8 mouse cellular contexts compared by ENCODE assay signal in genomic region chr17:30105369-30105768, GRCm38 (mm10).
DNase-seq lines count a peak whose midpoint lies in the region; ATAC-seq and TF ChIP-seq lines count a peak whose summit lies in the region.

No protein-coding gene starts in this region.

- no peaks in the 10 kb centered on the region for H3K27me3 ChIP-seq in forebrain, embryonic 14.5 days (replicated peaks; ENCODE audit: control insufficient read depth, insufficient read depth, low read length)
- H3K27me3 ChIP-seq in forebrain, embryonic 12.5 days, result no peaks in the 10 kb centered on the region
- H3K27me3 ChIP-seq in liver, adult 2 months (ENCODE audit: control insufficient read depth, insufficient read depth, low read length), result no peaks in the 10 kb centered on the region
- H3K27me3 ChIP-seq in splenic B cell, adult 2 months (ENCODE audit: control insufficient read depth, insufficient read depth, low read length, poor library complexity, severe bottlenecking), result no peaks in the 10 kb centered on the region
- no peaks in the 10 kb centered on the region for H3K27me3 ChIP-seq in forebrain, embryonic 16.5 days (replicated peaks; ENCODE audit: control insufficient read depth, insufficient read depth, low read length)

- no peak for ATAC-seq in forebrain, embryonic 14.5 days
- no peak for ATAC-seq in forebrain, embryonic 12.5 days (ENCODE audit: low FRiP score)
- no peak for ATAC-seq in forebrain, embryonic 16.5 days

- peaks cover 5% of the 10 kb centered on the region; the same call in 1 of the 2 replicates for H3K4me1 ChIP-seq in forebrain, embryonic 14.5 days (ENCODE audit: control insufficient read depth, insufficient read depth, low read length)
- peaks cover 12% of the 10 kb centered on the region for H3K4me1 ChIP-seq in forebrain, embryonic 12.5 days
- peaks cover 4% of the 10 kb centered on the region for H3K4me1 ChIP-seq in liver, adult 2 months (ENCODE audit: control insufficient read depth, insufficient read depth, low read length)
- H3K4me1 ChIP-seq in forebrain, embryonic 16.5 days (replicated peaks; ENCODE audit: control insufficient read depth, insufficient read depth, low read length), result peaks cover 8% of the 10 kb centered on the region

- peaks cover 28% of the 10 kb centered on the region for H3K79me2 ChIP-seq in liver, adult 2 months (ENCODE audit: control insufficient read depth, insufficient read depth, low read length)

- no peak overlapping the region for H3K4me2 ChIP-seq in forebrain, embryonic 14.5 days (ENCODE audit: low read length)
- H3K4me2 ChIP-seq in forebrain, embryonic 12.5 days, result no peak overlapping the region
- no peak overlapping the region for H3K4me2 ChIP-seq in forebrain, embryonic 16.5 days (ENCODE audit: low read length)

- H3K9ac ChIP-seq in forebrain, embryonic 14.5 days (ENCODE audit: low read length), result no peak overlapping the region
- H3K9ac ChIP-seq in forebrain, embryonic 12.5 days, result no peak overlapping the region
- no peak overlapping the region for H3K9ac ChIP-seq in liver, adult 2 months (ENCODE audit: low read depth, low read length)
- H3K9ac ChIP-seq in forebrain, embryonic 16.5 days (replicated peaks; ENCODE audit: low read depth, low read length), result no peak overlapping the region

- peak; percentile 58; the same call in 1 of the 2 replicates for TF ChIP-seq CTCF in liver, adult 2 months (IDR thresholded peaks at IDR 0.05; ENCODE audit: low read depth, low read length)

- 90% methylated on average over 3 of the region's 3 CpGs for WGBS in forebrain, embryonic 14.5 days
- 85% methylated on average over 3 of the region's 3 CpGs for WGBS in forebrain, embryonic 12.5 days
- WGBS in liver, adult 2 months, result 85% methylated on average over 3 of the region's 3 CpGs
- WGBS in forebrain, embryonic 16.5 days, result 84% methylated on average over 3 of the region's 3 CpGs

- H3K36me3 ChIP-seq in forebrain, embryonic 14.5 days (ENCODE audit: control insufficient read depth, insufficient read depth, low read length), result no peaks in the 10 kb centered on the region
- no peaks in the 10 kb centered on the region for H3K36me3 ChIP-seq in forebrain, embryonic 12.5 days (replicated peaks)
- no peaks in the 10 kb centered on the region for H3K36me3 ChIP-seq in liver, adult 2 months (ENCODE audit: control insufficient read depth, insufficient read depth, low read length)
- H3K36me3 ChIP-seq in splenic B cell, adult 2 months (ENCODE audit: control insufficient read depth, insufficient read depth, low read length, poor library complexity, severe bottlenecking), result no peaks in the 10 kb centered on the region
- H3K36me3 ChIP-seq in forebrain, embryonic 16.5 days (ENCODE audit: control insufficient read depth, insufficient read depth), result no peaks in the 10 kb centered on the region

- DNase-seq in forebrain, embryonic 14.5 days (ENCODE audit: low spot score), result peak; percentile 28
- no peak for DNase-seq in liver, adult 2 months (ENCODE audit: extremely low read depth, low read depth, low spot score)
- no peak for DNase-seq in liver
- peak; percentile 36 for DNase-seq in NIH3T3 (ENCODE audit: low read depth)
- peak; percentile 34 for DNase-seq in splenic B cell, adult 2 months (ENCODE audit: low read depth, low spot score)
- DNase-seq in adrenal gland, postnatal 25 days, result no peak

- no peak for TF ChIP-seq POLR2A in liver, adult 2 months (IDR thresholded peaks at IDR 0.05; ENCODE audit: extremely low read depth, insufficient read depth, low read length)

- no peaks in the 10 kb centered on the region for H3K9me3 ChIP-seq in forebrain, embryonic 14.5 days (replicated peaks; ENCODE audit: control insufficient read depth, low read length)
- H3K9me3 ChIP-seq in forebrain, embryonic 12.5 days, result no peaks in the 10 kb centered on the region
- H3K9me3 ChIP-seq in forebrain, embryonic 16.5 days (ENCODE audit: control insufficient read depth, low read length), result no peaks in the 10 kb centered on the region

- no peak overlapping the region for H3K27ac ChIP-seq in forebrain, embryonic 14.5 days (ENCODE audit: low read depth, low read length)
- no peak overlapping the region for H3K27ac ChIP-seq in forebrain, embryonic 12.5 days
- H3K27ac ChIP-seq in liver, adult 2 months (replicated peaks; ENCODE audit: insufficient read depth, low read depth, low read length), result no peak overlapping the region
- no peak overlapping the region for H3K27ac ChIP-seq in forebrain, embryonic 16.5 days (ENCODE audit: low read length)

- no peak overlapping the region for H3K4me3 ChIP-seq in forebrain, embryonic 14.5 days (ENCODE audit: low read depth, low read length)
- no peak overlapping the region for H3K4me3 ChIP-seq in forebrain, embryonic 12.5 days (replicated peaks)
- no peak overlapping the region for H3K4me3 ChIP-seq in liver, adult 2 months (ENCODE audit: insufficient read depth, low read depth, low read length)
- H3K4me3 ChIP-seq in forebrain, embryonic 16.5 days (replicated peaks; ENCODE audit: low read length), result no peak overlapping the region

Comparison
In these comparisons a context has a peak if more than half of its experiments do, and no peak if none do; other contexts are left out.
1. DNase-seq: peak in forebrain, embryonic 14.5 days (single experiment), NIH3T3 (single experiment) and splenic B cell, adult 2 months (single experiment); none in liver, adult 2 months (single experiment), liver (single experiment) and adrenal gland, postnatal 25 days (single experiment).